Mouse (Mus musculus): Measurements from ENCODE around the gene Dcbld1. TPM values are rescaled to one million over a fixed set of nuclear protein-coding genes. Genes with fewer than 3 reads are reported as not detected.
A peak's percentile ranks its signal among the peaks of the same experiment; 100 is the strongest.

The Dcbld1 gene
- polyA plus RNA-seq, 1 experiment from 2014 or later: 5.1 TPM

GRCm38 (mm10) chr10:52216797-52217563 is 16.4 kb upstream of the Dcbld1 start:
- DNase-seq (peak; percentile 70), ATAC-seq (no peak)
- no peak overlapping the region for H3K4me2 ChIP-seq (ENCODE audit: low read depth, low read length)
- no peaks in the 10 kb centered on the region for H3K27me3 ChIP-seq (ENCODE audit: insufficient read depth, low read length)
- H3K4me1 ChIP-seq (ENCODE audit: insufficient read depth): no peaks in the 10 kb centered on the region
- H3K27ac ChIP-seq (ENCODE audit: low read depth): no peak overlapping the region
- no peak overlapping the region for H3K4me3 ChIP-seq (ENCODE audit: low read depth, low read length)
- WGBS (ENCODE audit: insufficient replicate concordance): 23% methylated on average over 7 of the region's 7 CpGs
- no peaks in the 10 kb centered on the region for H3K36me3 ChIP-seq (replicated peaks; ENCODE audit: insufficient read depth, low read length)
- H3K9me3 ChIP-seq (ENCODE audit: low read length): no peaks in the 10 kb centered on the region
- no peak overlapping the region for H3K9ac ChIP-seq (replicated peaks)
- TF ChIP-seq EP300 (IDR thresholded peaks at IDR 0.05; ENCODE audit: low read depth): no peak
- TF ChIP-seq CTCF (IDR thresholded peaks at IDR 0.05; ENCODE audit: low read depth): peak; percentile 84

DNA sequence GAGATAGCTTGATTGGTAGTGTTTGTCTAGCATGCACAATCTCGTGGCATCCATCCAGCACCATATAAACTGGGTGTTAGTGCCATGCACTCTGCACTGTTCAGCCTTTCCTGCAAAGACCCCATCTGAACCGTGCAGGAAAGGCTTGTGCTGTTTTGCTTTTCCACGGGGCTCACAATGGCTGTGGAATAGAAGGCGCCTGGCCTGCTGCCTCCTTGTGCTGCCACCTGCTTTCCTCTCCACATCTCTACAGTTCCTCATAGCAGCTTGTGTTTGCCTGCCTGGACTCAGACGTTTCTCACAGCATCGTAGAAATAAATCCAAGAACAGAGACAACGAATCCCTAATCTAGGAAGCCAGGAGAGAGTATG is 15.9 kb upstream of the Dcbld1 start:
- TF ChIP-seq EP300 (IDR thresholded peaks at IDR 0.05; ENCODE audit: low read depth): no peak
- no peak for TF ChIP-seq CTCF (IDR thresholded peaks at IDR 0.05; ENCODE audit: low read depth)
- Histone ChIP-seq H3K4me3 (ENCODE audit: low read depth, low read length) (no peak overlapping the region), H3K27me3 (ENCODE audit: insufficient read depth, low read length) (no peaks in the 10 kb centered on the region), H3K27ac (ENCODE audit: low read depth) (no peak overlapping the region), H3K4me1 (ENCODE audit: insufficient read depth) (no peaks in the 10 kb centered on the region), H3K36me3 (replicated peaks; ENCODE audit: insufficient read depth, low read length) (no peaks in the 10 kb centered on the region), H3K9me3 (ENCODE audit: low read length) (no peaks in the 10 kb centered on the region), H3K9ac (replicated peaks) (no peak overlapping the region), H3K4me2 (ENCODE audit: low read depth, low read length) (no peak overlapping the region)
- no peak for DNase-seq
- WGBS (ENCODE audit: insufficient replicate concordance): 46% methylated on average over 7 of the region's 7 CpGs
- no peak for ATAC-seq

DNA sequence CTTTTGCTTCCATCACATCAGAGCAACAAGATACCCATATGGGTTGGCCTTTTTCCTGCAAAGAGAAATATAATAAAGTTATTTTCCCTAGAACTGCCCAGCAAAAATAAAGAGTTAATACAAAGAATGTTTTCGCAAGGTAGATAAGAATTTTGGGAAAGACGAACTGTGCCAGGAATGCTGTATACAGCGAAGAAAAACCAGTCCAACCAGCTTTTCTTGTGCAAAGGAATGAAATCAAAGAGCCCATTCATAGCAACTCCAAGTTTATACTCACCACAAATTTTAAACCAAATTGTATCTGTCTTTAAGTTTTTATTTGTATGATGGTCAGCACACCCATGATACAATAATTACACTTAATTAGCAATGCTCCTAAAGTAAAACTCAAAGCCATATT is 13.8 kb upstream of the Dcbld1 start:
- Histone ChIP-seq H3K4me3 (ENCODE audit: low read depth, low read length) (no peak overlapping the region), H3K9me3 (ENCODE audit: low read length) (no peaks in the 10 kb centered on the region), H3K9ac (replicated peaks) (no peak overlapping the region), H3K4me1 (ENCODE audit: insufficient read depth) (no peaks in the 10 kb centered on the region), H3K36me3 (replicated peaks; ENCODE audit: insufficient read depth, low read length) (no peaks in the 10 kb centered on the region), H3K27ac (ENCODE audit: low read depth) (no peak overlapping the region), H3K27me3 (ENCODE audit: insufficient read depth, low read length) (no peaks in the 10 kb centered on the region), H3K4me2 (ENCODE audit: low read depth, low read length) (no peak overlapping the region)
- TF ChIP-seq CTCF (IDR thresholded peaks at IDR 0.05; ENCODE audit: low read depth) (no peak), EP300 (IDR thresholded peaks at IDR 0.05; ENCODE audit: low read depth) (no peak)
- DNase-seq (no peak), ATAC-seq (no peak)
- 72% methylated on average over 3 of the region's 3 CpGs for WGBS (ENCODE audit: insufficient replicate concordance)

DNA sequence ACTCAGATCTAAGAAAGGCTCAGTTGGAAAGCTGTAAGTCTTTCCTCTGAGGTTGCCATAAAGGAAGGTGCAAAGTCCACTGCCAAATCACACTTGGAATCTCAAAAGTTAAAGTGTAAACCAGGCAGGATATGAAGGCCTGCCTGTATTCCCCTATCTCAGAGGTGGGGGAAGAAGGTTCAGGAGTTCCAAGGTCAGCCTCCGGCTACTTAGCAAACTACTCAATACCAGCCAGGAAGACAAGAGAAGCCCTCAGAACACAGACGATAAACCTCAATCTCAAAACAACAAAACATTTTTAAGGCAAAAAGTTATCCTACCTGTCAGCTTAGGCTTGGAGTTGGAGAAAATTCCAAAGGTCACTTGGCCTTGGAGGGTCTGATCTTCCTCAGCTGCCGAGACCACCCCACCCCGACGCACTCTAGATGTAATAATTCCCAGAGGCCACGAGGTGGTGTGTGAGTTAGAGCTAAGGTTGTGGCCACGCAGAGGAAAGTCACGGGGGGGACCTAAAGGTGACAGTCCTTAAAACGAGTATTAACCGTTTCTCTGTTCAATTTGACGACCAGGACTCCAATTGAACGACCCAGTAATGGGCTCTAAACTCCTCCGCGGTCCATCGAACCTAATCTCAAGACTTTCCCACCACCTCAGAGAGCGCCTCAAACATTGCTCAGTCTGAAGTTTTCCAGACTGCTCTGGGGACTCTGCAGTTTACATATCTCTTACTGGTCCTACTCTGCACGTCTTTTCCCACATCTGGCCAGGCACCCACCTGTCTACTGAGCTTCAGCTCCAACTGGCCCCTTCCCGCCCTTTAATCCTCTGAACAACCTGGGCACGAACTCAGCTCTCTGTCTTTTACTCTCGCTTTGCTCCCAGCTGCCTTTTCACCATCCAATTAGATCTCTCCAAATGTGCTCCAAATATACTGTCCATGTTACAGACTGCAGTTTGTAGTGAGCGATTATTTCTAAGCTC is 933 bp upstream of the Dcbld1 start:
- H3K4me1 ChIP-seq (ENCODE audit: insufficient read depth): peaks cover 12% of the 10 kb centered on the region
- peak overlapping the region; percentile 91 for H3K4me2 ChIP-seq (ENCODE audit: low read depth, low read length)
- H3K9ac ChIP-seq (replicated peaks): no peak overlapping the region
- 7% methylated on average over 21 of the region's 21 CpGs for WGBS (ENCODE audit: insufficient replicate concordance)
- H3K27ac ChIP-seq (ENCODE audit: low read depth): peak overlapping the region; percentile 89
- H3K4me3 ChIP-seq (ENCODE audit: low read depth, low read length): peak overlapping the region; percentile 75
- no peaks in the 10 kb centered on the region for H3K27me3 ChIP-seq (ENCODE audit: insufficient read depth, low read length)
- peak; percentile 27 for DNase-seq
- ATAC-seq: peak; percentile 10; the same call in 1 of the 2 replicates
- H3K36me3 ChIP-seq (replicated peaks; ENCODE audit: insufficient read depth, low read length): no peaks in the 10 kb centered on the region
- H3K9me3 ChIP-seq (ENCODE audit: low read length): no peaks in the 10 kb centered on the region
- TF ChIP-seq EP300 (IDR thresholded peaks at IDR 0.05; ENCODE audit: low read depth) (no peak), CTCF (IDR thresholded peaks at IDR 0.05; ENCODE audit: low read depth) (peak; percentile 57)

DNA sequence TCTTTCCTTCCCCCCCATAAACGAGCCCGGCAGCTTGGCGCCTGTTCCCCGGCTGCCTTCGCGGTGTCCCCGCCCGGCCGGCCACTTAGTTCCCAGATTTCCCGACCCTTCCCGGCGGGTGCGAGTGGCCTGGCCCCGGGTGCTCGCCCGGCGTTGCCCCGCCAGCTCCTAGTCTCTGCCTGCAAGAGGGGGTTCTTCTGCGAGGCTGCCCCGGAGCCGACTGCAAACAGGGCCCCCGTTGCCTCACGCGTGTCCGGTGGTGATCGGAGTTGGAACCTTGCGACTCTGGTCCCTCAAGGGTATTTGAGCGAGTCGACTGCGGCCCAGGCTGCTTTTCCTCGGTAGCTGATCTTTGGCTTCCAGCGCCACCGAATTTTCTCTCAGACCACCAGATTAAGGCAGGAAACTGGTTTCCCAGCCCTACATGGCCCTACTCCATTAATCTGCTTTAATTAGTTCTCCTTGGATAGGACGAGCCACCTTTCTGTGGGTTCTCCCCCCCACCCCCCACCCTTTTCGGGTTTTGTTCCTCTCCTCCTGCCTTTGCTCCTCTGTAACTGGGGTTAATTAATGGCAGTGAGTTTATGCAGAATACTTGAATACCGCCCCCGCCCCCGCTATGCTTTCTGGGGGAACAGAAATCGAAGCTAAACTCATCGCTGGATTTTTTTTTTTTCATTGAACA is 692 bp downstream of the Dcbld1 start:
- peak; percentile 43 for DNase-seq
- no peaks in the 10 kb centered on the region for H3K36me3 ChIP-seq (replicated peaks; ENCODE audit: insufficient read depth, low read length)
- WGBS (ENCODE audit: insufficient replicate concordance): under 1% methylated on average over 37 of the region's 40 CpGs
- peaks cover 12% of the 10 kb centered on the region for H3K4me1 ChIP-seq (ENCODE audit: insufficient read depth)
- peak; percentile 42 for ATAC-seq
- H3K9me3 ChIP-seq (ENCODE audit: low read length): no peaks in the 10 kb centered on the region
- no peaks in the 10 kb centered on the region for H3K27me3 ChIP-seq (ENCODE audit: insufficient read depth, low read length)
- TF ChIP-seq CTCF (IDR thresholded peaks at IDR 0.05; ENCODE audit: low read depth) (no peak), EP300 (IDR thresholded peaks at IDR 0.05; ENCODE audit: low read depth) (no peak)
- peak overlapping the region; percentile 75 for H3K4me3 ChIP-seq (ENCODE audit: low read depth, low read length)
- peak overlapping the region; percentile 85 for H3K9ac ChIP-seq (replicated peaks)
- peak overlapping the region; percentile 91 for H3K4me2 ChIP-seq (ENCODE audit: low read depth, low read length)
- peak overlapping the region; percentile 89 for H3K27ac ChIP-seq (ENCODE audit: low read depth)
